Mouse (Mus musculus) small intestine, adult 2 months (tissue): Measurements from ENCODE around the gene Arntl.

Experiments
- CTCF ChIP-seq: fragments of 200-500 bp; IDR thresholded peaks from 2 replicates; pipeline ENCODE4 v1.5.1; 2012; ENCODE audit warnings: low read depth, mild to moderate bottlenecking, control low read depth, inconsistent platforms, low read length, moderate library complexity, mixed read lengths; ENCODE audit not compliant: insufficient replicate concordance, insufficient read length; ENCODE audit errors: extremely low read depth
- POLR2A ChIP-seq: fragments of 200-500 bp; IDR thresholded peaks from 2 replicates; pipeline ENCODE4 v1.6.1; 2012; ENCODE audit warnings: low read depth, mild to moderate bottlenecking, control low read depth, inconsistent platforms, low read length, moderate library complexity

DNA sequence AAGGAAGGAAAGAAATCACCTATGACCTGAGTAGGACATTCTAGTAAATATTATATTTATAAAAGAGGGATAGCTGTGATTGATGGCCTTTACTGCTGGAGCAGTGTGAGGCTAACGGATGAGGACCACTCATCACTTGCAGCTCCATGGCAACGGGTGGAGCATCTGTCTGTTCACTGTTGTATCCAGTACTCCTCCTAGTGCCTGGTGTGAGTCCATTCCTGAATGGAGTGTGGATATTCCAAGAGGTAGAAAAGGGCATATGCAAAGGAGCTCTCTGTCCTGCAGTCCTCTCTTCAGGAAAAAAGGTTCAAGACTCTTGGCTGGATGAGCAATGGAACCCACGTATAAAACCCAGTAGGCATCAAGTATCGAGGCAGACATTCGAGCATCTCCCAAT, 15.6 kb downstream of the Arntl start:
- no peak for TF ChIP-seq CTCF
- no peak for TF ChIP-seq POLR2A
